Mouse (Mus musculus): ENCODE data around the gene Spag9. TPM values are rescaled to one million over a fixed set of nuclear protein-coding genes. Genes with fewer than 3 reads are reported as not detected.

Gene Spag9
- polyA plus RNA-seq, 1 experiment from 2014 or later = 29.7 TPM

GRCm38 (mm10) chr11:94120690-94121089 lies 124.8 kb downstream of the Spag9 start:
- no peak overlapping the region for H3K4me2 ChIP-seq
- no peaks in the 10 kb centered on the region for H3K9me3 ChIP-seq
- H3K36me3 ChIP-seq = peaks cover 74% of the 10 kb centered on the region
- H3K27ac ChIP-seq (replicated peaks) = no peak overlapping the region
- no peak for ATAC-seq (ENCODE audit: extremely low read depth, insufficient number of reproducible peaks, low FRiP score, low TSS enrichment)
- no peaks in the 10 kb centered on the region for H3K4me1 ChIP-seq
- no peaks in the 10 kb centered on the region for H3K27me3 ChIP-seq (replicated peaks)
- no peak overlapping the region for H3K4me3 ChIP-seq
- no peak overlapping the region for H3K9ac ChIP-seq
- WGBS = 83% methylated on average over 3 of the region's 3 CpGs

GRCm38 (mm10) chr11:94121501-94121900 lies 125.6 kb downstream of the Spag9 start:
- no peaks in the 10 kb centered on the region for H3K9me3 ChIP-seq
- WGBS = 88% methylated on average over 10 of the region's 10 CpGs
- no peak for ATAC-seq (ENCODE audit: extremely low read depth, insufficient number of reproducible peaks, low FRiP score, low TSS enrichment)
- no peaks in the 10 kb centered on the region for H3K27me3 ChIP-seq (replicated peaks)
- no peak overlapping the region for H3K4me3 ChIP-seq
- peaks cover 70% of the 10 kb centered on the region for H3K36me3 ChIP-seq
- H3K4me2 ChIP-seq = no peak overlapping the region
- H3K4me1 ChIP-seq = no peaks in the 10 kb centered on the region
- no peak overlapping the region for H3K9ac ChIP-seq
- no peak overlapping the region for H3K27ac ChIP-seq (replicated peaks)

DNA sequence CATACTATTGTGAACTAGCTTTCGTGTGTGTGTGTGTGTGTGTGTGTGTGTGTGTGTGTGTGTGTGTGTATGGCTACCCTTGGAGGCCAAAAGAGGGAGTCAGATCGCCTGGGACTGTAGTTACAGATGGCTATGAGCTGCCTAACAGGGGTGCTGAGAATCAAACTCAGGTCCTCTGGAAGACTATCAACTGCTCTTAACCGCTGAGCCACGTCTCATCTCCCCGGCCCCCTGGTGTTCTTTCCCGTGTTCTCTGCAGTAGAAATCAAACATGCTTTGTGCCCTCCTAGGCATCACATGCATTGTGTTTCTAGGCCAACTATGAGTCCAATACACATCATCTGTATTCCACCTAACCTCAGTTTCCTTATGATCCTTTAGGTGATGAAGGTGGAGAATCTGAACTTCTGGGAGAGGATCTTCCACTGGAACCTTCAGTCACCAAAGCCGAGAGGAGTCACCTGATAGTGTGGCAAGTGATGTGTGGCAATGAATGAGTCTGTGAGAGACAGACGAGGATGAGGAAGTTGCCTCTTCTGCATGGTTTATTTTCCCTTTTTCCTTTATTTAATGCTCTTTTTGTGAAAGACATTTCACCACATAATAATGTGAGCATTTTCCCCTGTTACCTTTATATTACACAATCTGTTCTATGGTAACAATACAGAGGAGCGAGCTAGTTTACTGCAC lies 126.6 kb downstream of the Spag9 start:
- H3K27ac ChIP-seq (replicated peaks) = no peak overlapping the region
- WGBS = 90% methylated on average over 9 of the region's 9 CpGs
- H3K9ac ChIP-seq = no peak overlapping the region
- H3K27me3 ChIP-seq (replicated peaks) = no peaks in the 10 kb centered on the region
- H3K4me2 ChIP-seq = no peak overlapping the region
- no peaks in the 10 kb centered on the region for H3K4me1 ChIP-seq
- ATAC-seq (ENCODE audit: extremely low read depth, insufficient number of reproducible peaks, low FRiP score, low TSS enrichment) = no peak
- peaks cover 65% of the 10 kb centered on the region for H3K36me3 ChIP-seq
- no peaks in the 10 kb centered on the region for H3K9me3 ChIP-seq
- H3K4me3 ChIP-seq = no peak overlapping the region

GRCm38 (mm10) chr11:94126701-94127100 lies 130.8 kb downstream of the Spag9 start:
- Histone ChIP-seq H3K9ac (no peak overlapping the region), H3K4me2 (no peak overlapping the region), H3K27ac (replicated peaks) (no peak overlapping the region), H3K9me3 (no peaks in the 10 kb centered on the region), H3K4me3 (no peak overlapping the region), H3K36me3 (peaks cover 43% of the 10 kb centered on the region), H3K27me3 (replicated peaks) (no peaks in the 10 kb centered on the region), H3K4me1 (peaks cover 14% of the 10 kb centered on the region)
- no peak for ATAC-seq (ENCODE audit: extremely low read depth, insufficient number of reproducible peaks, low FRiP score, low TSS enrichment)
- 84% methylated on average over 9 of the region's 9 CpGs for WGBS

DNA sequence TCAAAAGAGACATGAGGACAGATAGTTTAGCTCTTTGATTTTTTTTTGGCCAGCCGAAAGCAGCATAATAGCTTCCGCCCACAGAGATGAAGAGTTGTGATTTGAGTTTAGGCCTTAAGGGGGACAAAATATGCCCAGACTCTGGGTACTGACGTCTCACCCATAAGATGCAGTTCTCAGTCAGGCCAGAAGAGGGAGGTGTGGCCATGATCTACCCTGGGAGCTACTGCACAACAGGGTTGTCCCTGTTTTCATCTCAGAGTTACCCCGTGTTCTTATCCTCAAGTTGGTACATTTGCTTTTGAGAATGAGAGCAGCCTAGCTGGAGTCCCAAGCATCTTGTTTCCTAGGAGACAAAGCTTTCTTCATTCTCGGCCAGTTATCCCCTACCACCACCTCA lies 132.1 kb downstream of the Spag9 start:
- H3K9me3 ChIP-seq = no peaks in the 10 kb centered on the region
- no peak overlapping the region for H3K9ac ChIP-seq
- no peak for ATAC-seq (ENCODE audit: extremely low read depth, insufficient number of reproducible peaks, low FRiP score, low TSS enrichment)
- WGBS = 40% methylated on average over 5 of the region's 5 CpGs
- H3K4me1 ChIP-seq = peaks cover 14% of the 10 kb centered on the region
- no peak overlapping the region for H3K27ac ChIP-seq (replicated peaks)
- H3K4me2 ChIP-seq = no peak overlapping the region
- H3K27me3 ChIP-seq (replicated peaks) = no peaks in the 10 kb centered on the region
- peaks cover 30% of the 10 kb centered on the region for H3K36me3 ChIP-seq
- no peak overlapping the region for H3K4me3 ChIP-seq

- Histone ChIP-seq H3K9me3 (no peaks in the 10 kb centered on the region), H3K27me3 (replicated peaks) (no peaks in the 10 kb centered on the region), H3K4me2 (no peak overlapping the region), H3K36me3 (peaks cover 26% of the 10 kb centered on the region), H3K4me1 (peaks cover 17% of the 10 kb centered on the region), H3K4me3 (no peak overlapping the region), H3K27ac (replicated peaks) (no peak overlapping the region), H3K9ac (no peak overlapping the region)
- WGBS = 84% methylated on average over 8 of the region's 8 CpGs
- no peak for ATAC-seq (ENCODE audit: extremely low read depth, insufficient number of reproducible peaks, low FRiP score, low TSS enrichment)
Measured at GRCm38 (mm10) chr11:94128506-94128905, 132.6 kb downstream of the Spag9 start.

- Histone ChIP-seq H3K4me2 (no peak overlapping the region), H3K9me3 (no peaks in the 10 kb centered on the region), H3K9ac (peak overlapping the region; percentile 56; the same call in 1 of the 2 replicates), H3K27me3 (replicated peaks) (no peaks in the 10 kb centered on the region), H3K4me1 (peaks cover 26% of the 10 kb centered on the region), H3K27ac (replicated peaks) (peak overlapping the region; percentile 68), H3K4me3 (no peak overlapping the region), H3K36me3 (peaks cover 19% of the 10 kb centered on the region)
- no peak for ATAC-seq (ENCODE audit: extremely low read depth, insufficient number of reproducible peaks, low FRiP score, low TSS enrichment)
- WGBS = 62% methylated on average over 12 of the region's 12 CpGs
Measured at GRCm38 (mm10) chr11:94129261-94130059, 133.6 kb downstream of the Spag9 start.

DNA sequence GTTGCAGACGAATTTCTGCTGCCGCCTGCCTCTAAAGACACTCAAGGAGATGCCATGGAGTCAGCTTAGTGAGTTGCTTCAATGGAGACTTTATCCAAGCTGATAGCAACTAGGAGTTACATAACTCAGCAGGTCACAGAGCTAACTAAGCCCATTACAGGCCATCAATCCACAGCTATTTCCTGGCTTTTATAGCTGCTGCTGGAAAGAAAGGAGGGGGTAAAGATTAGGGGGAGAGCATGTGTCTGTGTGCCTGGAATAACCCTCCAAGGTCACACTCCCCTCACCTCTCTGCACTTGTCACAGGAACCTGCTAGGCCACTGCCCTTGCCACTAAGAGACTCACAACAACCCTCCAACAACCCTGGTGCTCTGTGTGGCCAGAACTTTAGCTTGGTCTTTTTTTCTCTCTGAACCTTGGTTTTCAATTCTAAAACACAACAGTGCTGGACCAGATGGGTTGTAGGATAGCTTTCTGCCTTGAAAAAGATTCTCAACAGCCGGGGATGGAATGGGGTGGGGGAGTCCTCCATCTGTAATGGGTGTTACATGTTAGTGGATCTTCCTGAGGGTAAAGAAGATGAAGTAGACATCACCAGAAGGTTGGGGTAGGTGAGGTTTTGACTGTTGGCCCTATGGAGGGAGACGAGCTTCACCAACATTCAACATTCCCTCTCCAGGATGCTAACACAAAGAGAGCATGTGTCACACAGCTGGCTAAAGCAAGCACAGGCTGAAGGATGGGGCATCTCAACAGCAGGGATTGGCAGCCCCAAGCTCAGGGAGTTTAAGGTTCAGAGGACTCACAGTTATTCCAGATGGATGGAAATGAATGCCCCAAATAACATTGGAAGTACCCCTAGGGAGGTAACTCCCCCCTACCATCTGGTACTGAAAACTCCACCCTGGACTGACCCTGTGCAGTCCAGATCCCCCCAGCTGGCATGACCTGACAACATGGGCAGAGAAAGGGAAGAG lies 134.5 kb downstream of the Spag9 start:
- Histone ChIP-seq H3K9me3 (no peaks in the 10 kb centered on the region), H3K36me3 (peaks cover 10% of the 10 kb centered on the region), H3K9ac (peak overlapping the region; percentile 56; the same call in 1 of the 2 replicates), H3K27me3 (replicated peaks) (no peaks in the 10 kb centered on the region), H3K4me3 (no peak overlapping the region), H3K27ac (replicated peaks) (peak overlapping the region; percentile 68), H3K4me2 (no peak overlapping the region), H3K4me1 (peaks cover 36% of the 10 kb centered on the region)
- WGBS = 52% methylated on average over 4 of the region's 4 CpGs
- ATAC-seq (ENCODE audit: extremely low read depth, insufficient number of reproducible peaks, low FRiP score, low TSS enrichment) = no peak

- peak; percentile 35 for ATAC-seq (ENCODE audit: extremely low read depth, insufficient number of reproducible peaks, low FRiP score, low TSS enrichment)
- Histone ChIP-seq H3K27ac (replicated peaks) (peak overlapping the region; percentile 96), H3K9me3 (no peaks in the 10 kb centered on the region), H3K9ac (peak overlapping the region; percentile 66), H3K4me2 (peak overlapping the region; percentile 46), H3K4me3 (peak overlapping the region; percentile 21; the same call in 1 of the 2 replicates), H3K27me3 (replicated peaks) (no peaks in the 10 kb centered on the region), H3K36me3 (no peaks in the 10 kb centered on the region), H3K4me1 (peaks cover 66% of the 10 kb centered on the region)
- WGBS = 14% methylated on average over 11 of the region's 11 CpGs
Measured at GRCm38 (mm10) chr11:94133344-94133955, 137.6 kb downstream of the Spag9 start.

DNA sequence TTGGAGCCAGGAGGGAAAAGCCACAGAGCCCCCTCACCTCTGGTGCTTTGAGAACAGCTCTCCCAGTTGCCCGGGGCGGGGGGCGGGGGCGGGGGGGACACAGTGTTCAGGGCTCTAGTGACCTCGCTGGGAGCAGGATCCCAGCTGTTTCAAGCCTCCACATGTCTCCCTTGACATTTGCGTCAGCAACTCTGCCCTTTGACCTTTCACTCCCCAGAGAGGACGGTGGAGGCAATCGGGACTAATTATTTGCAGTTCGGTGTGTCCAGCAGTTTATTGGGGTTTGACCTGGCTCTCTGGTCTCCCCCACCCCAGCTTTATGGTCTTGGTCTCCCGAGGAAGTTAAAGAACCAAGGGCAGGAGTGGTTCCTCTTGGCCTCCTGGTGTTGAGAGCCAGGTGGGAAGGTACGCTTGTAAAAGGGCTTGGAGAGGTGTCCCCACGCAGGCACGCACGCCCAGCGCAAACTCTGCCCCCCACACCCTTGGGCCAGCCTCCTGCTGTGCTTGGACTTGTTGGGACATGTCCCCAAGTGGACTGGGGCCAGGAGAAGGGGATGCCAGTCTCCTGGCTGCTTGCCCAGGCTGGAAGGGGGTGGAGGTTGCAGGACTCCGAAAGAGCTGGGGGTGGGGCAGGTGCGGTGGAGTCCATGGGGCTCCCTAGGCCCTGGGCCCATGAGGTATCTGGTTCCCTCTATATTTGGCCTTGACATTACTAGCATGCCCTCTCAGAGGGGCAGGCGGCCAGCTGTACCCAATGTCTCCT lies 138.4 kb downstream of the Spag9 start:
- Histone ChIP-seq H3K36me3 (no peaks in the 10 kb centered on the region), H3K4me2 (peak overlapping the region; percentile 46), H3K9ac (peak overlapping the region; percentile 71), H3K4me3 (no peak overlapping the region), H3K4me1 (peaks cover 74% of the 10 kb centered on the region), H3K9me3 (no peaks in the 10 kb centered on the region), H3K27me3 (replicated peaks) (no peaks in the 10 kb centered on the region), H3K27ac (replicated peaks) (peak overlapping the region; percentile 96)
- 30% methylated on average over 18 of the region's 18 CpGs for WGBS
- ATAC-seq (ENCODE audit: extremely low read depth, insufficient number of reproducible peaks, low FRiP score, low TSS enrichment) = peak; percentile 63; the same call in 1 of the 2 replicates

Measured in heart, embryonic 13.5 days (tissue).